Mouse (Mus musculus): Measurements from ENCODE around the gene Olfr1135. TPM values are rescaled to one million over a fixed set of nuclear protein-coding genes. Genes with fewer than 3 reads are reported as not detected.

Gene Olfr1135
- polyA plus RNA-seq (2014; fragmentation: Illumina TruSeq; extraction: RNeasy Lipid Tissue Mini Kit (QIAGEN cat#74804); ENCODE audit: insufficient read depth, low read depth, low replicate concordance) = not detected

DNA sequence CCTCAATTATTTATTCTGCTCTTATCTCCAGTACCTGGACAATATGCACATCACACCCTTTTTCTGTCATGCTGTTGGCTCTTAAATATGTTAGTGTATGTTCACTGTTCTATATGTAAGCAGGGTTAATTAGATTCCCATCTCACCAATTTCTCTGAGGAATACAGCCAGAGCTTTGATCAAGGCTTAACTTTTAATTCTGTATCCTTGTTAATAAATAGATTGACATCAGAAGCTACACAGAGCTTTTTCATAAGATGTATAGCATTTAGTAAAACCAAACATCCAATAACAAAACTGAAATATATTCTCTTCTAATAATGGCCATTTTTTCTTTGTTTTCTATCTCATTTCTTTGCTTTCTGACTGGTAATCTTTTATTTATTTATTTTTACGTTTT is at the start of gene Olfr1135:
TSS of gene Olfr1135 (minus strand) at position 101 of the 400 bp plus-strand sequence.

DNA sequence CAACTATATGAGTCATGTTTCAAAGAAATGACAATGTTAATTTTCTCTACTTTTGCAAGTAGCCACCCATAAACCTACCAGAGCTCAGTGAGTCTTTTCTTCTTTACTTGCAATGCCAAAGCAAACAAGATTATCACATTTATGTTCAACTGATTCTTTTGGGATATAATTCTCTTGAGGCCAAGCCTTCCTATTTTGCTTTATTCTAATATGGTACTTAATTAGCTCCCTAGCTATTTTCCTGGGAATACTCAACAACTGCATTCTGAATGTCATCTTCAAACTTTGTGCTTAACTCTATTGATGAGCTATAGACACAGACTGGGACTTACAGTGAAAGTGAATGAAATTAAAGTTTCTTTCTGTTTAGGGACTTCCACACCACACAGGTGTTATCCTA is 39.6 kb upstream of the Olfr1135 start, which contains the start of gene Olfr1137:
TSS of gene Olfr1137 (minus strand) at position 101 of the 400 bp plus-strand sequence.

DNA sequence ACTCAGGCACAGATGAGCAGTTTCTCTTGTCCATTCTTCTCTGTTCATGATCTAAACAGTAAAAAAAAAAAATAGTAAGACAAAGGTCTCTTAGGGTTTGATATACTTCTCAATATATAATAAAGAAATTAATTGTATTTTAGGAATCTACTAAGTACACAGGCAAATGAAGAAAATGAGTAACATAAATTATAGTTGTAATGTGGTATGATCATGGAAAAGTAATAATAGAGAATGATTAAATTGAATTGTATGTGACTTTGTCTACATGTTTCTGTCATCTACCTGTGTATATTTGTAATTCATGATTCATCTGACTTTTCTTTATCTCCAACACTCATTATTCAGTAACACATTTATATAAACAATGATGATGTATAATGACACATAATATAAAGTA is 20.4 kb upstream of the Olfr1135 start, which contains the start of gene Olfr1136:
TSS of gene Olfr1136 (minus strand) at position 101 of the 400 bp plus-strand sequence.

DNA sequence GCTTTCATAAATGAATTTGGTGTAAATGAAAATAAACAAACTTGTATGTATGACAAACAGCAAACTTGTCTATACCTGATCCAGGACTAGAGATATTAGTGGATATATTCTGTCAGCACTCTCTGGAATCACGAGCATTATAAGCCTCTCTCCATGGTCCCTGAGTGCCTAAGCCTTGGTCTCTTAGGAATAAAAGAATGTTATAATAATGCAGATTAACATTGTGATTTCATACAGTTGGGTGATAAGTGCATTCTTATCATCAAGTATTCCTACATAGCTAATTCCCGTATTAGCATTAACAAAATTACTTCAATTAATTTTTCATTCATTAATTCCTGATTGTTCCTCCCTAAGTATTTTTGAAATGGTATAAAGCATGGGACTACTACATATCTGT is 15.1 kb downstream of the Olfr1135 start, which contains the start of gene Olfr1134:
TSS of gene Olfr1134 (minus strand) at position 101 of the 400 bp plus-strand sequence.

DNA sequence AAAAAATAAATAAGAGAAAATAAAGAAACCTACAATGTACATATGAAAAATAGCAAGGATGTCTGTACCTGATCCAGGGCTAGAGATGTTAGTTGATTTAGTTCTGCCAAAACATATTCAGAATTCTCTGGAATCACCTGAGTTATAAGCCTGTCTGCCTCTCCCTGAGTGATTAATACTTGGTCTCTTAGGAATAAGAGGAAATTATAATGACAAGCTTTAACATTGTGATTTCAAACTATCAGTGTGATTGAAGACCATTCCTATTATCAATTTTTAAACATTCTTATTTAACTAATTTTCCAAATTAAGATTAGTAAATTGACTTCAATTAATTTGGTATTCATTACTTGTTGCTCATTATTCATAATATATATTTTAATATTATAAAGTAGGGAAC is 26.2 kb downstream of the Olfr1135 start, which contains the start of gene Olfr1133:
TSS of gene Olfr1133 (minus strand) at position 101 of the 400 bp plus-strand sequence.

DNA sequence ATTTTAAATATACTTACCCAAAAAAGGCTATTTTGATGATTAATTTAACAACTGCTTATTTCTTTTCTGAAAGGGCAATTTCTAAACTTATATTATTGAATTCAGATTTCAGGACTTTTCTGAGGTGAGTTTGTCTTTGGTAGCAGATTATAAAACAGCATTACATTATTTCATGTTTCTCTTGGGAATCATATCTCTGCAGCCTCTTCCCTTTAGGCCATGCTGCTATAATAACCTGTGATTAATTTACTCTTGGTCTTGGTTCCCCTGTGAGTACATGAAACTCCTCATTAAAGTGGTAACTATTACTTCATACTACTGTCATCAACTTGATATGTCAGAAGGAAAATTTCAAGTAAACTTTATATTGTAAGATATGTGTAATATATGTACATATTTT is 36.0 kb downstream of the Olfr1135 start, which contains the start of gene Olfr1132:
TSS of gene Olfr1132 (minus strand) at position 101 of the 400 bp plus-strand sequence.

DNA sequence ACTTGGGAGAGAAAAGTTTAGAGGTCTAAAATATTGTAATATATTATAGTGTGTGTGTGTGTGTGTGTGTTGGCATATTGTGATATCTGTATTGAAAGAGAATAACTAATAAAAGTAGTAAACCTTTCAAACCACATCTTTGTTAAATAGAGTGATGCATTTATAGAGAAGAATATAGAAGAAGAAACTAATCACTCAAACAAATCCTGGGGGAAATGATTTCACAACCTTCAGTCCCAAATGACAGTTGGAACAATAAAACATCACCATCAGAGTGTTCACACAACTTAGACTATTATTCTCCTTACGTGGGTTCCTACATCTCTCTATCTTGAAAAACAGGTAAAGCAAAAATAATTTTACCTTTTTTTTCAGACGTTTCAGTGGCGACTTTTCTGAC is 46.7 kb downstream of the Olfr1135 start, which contains the start of gene Olfr1131:
TSS of gene Olfr1131 (plus strand) at position 301 of the 400 bp plus-strand sequence.

Other genes starting within 250 kb of the Olfr1135 start
- not detected for gene Olfr1124, start 243.4 kb downstream of the Olfr1135 start, polyA plus RNA-seq (2014; fragmentation: Illumina TruSeq; extraction: RNeasy Lipid Tissue Mini Kit (QIAGEN cat#74804); ENCODE audit: insufficient read depth, low read depth, low replicate concordance)
- not detected for gene Olfr1126, start 219.7 kb downstream of the Olfr1135 start, polyA plus RNA-seq (2014; fragmentation: Illumina TruSeq; extraction: RNeasy Lipid Tissue Mini Kit (QIAGEN cat#74804); ENCODE audit: insufficient read depth, low read depth, low replicate concordance)
- not detected for gene Pramel7, start 176.6 kb downstream of the Olfr1135 start, polyA plus RNA-seq (2014; fragmentation: Illumina TruSeq; extraction: RNeasy Lipid Tissue Mini Kit (QIAGEN cat#74804); ENCODE audit: insufficient read depth, low read depth, low replicate concordance)
- not detected for gene Pramel6, start 167.1 kb downstream of the Olfr1135 start, polyA plus RNA-seq (2014; fragmentation: Illumina TruSeq; extraction: RNeasy Lipid Tissue Mini Kit (QIAGEN cat#74804); ENCODE audit: insufficient read depth, low read depth, low replicate concordance)
- not detected for gene Olfr153, start 141.9 kb downstream of the Olfr1135 start, polyA plus RNA-seq (2014; fragmentation: Illumina TruSeq; extraction: RNeasy Lipid Tissue Mini Kit (QIAGEN cat#74804); ENCODE audit: insufficient read depth, low read depth, low replicate concordance)
- not detected for gene Olfr1128, start 128.1 kb downstream of the Olfr1135 start, polyA plus RNA-seq (2014; fragmentation: Illumina TruSeq; extraction: RNeasy Lipid Tissue Mini Kit (QIAGEN cat#74804); ENCODE audit: insufficient read depth, low read depth, low replicate concordance)
- not detected for gene Olfr1129, start 99.8 kb downstream of the Olfr1135 start, polyA plus RNA-seq (2014; fragmentation: Illumina TruSeq; extraction: RNeasy Lipid Tissue Mini Kit (QIAGEN cat#74804); ENCODE audit: insufficient read depth, low read depth, low replicate concordance)
- gene Olfr1130, start 67.5 kb downstream of the Olfr1135 start, polyA plus RNA-seq (2014; fragmentation: Illumina TruSeq; extraction: RNeasy Lipid Tissue Mini Kit (QIAGEN cat#74804); ENCODE audit: insufficient read depth, low read depth, low replicate concordance) = not detected
- gene Olfr1131, start 46.6 kb downstream of the Olfr1135 start, polyA plus RNA-seq (2014; fragmentation: Illumina TruSeq; extraction: RNeasy Lipid Tissue Mini Kit (QIAGEN cat#74804); ENCODE audit: insufficient read depth, low read depth, low replicate concordance) = not detected
- not detected for gene Olfr1132, start 36.1 kb downstream of the Olfr1135 start, polyA plus RNA-seq (2014; fragmentation: Illumina TruSeq; extraction: RNeasy Lipid Tissue Mini Kit (QIAGEN cat#74804); ENCODE audit: insufficient read depth, low read depth, low replicate concordance)
- not detected for gene Olfr1133, start 26.3 kb downstream of the Olfr1135 start, polyA plus RNA-seq (2014; fragmentation: Illumina TruSeq; extraction: RNeasy Lipid Tissue Mini Kit (QIAGEN cat#74804); ENCODE audit: insufficient read depth, low read depth, low replicate concordance)
- not detected for gene Olfr1134, start 15.2 kb downstream of the Olfr1135 start, polyA plus RNA-seq (2014; fragmentation: Illumina TruSeq; extraction: RNeasy Lipid Tissue Mini Kit (QIAGEN cat#74804); ENCODE audit: insufficient read depth, low read depth, low replicate concordance)
- gene Olfr1136, start 20.3 kb upstream of the Olfr1135 start, polyA plus RNA-seq (2014; fragmentation: Illumina TruSeq; extraction: RNeasy Lipid Tissue Mini Kit (QIAGEN cat#74804); ENCODE audit: insufficient read depth, low read depth, low replicate concordance) = not detected
- not detected for gene Olfr1137, start 39.5 kb upstream of the Olfr1135 start, polyA plus RNA-seq (2014; fragmentation: Illumina TruSeq; extraction: RNeasy Lipid Tissue Mini Kit (QIAGEN cat#74804); ENCODE audit: insufficient read depth, low read depth, low replicate concordance)
- gene Olfr1138, start 66.3 kb upstream of the Olfr1135 start, polyA plus RNA-seq (2014; fragmentation: Illumina TruSeq; extraction: RNeasy Lipid Tissue Mini Kit (QIAGEN cat#74804); ENCODE audit: insufficient read depth, low read depth, low replicate concordance) = not detected
- not detected for gene Olfr1140, start 70.1 kb upstream of the Olfr1135 start, polyA plus RNA-seq (2014; fragmentation: Illumina TruSeq; extraction: RNeasy Lipid Tissue Mini Kit (QIAGEN cat#74804); ENCODE audit: insufficient read depth, low read depth, low replicate concordance)
- gene Olfr1141, start 80.3 kb upstream of the Olfr1135 start, polyA plus RNA-seq (2014; fragmentation: Illumina TruSeq; extraction: RNeasy Lipid Tissue Mini Kit (QIAGEN cat#74804); ENCODE audit: insufficient read depth, low read depth, low replicate concordance) = not detected
- not detected for gene Olfr152, start 105.8 kb upstream of the Olfr1135 start, polyA plus RNA-seq (2014; fragmentation: Illumina TruSeq; extraction: RNeasy Lipid Tissue Mini Kit (QIAGEN cat#74804); ENCODE audit: insufficient read depth, low read depth, low replicate concordance)
- gene Olfr1143, start 126.9 kb upstream of the Olfr1135 start, polyA plus RNA-seq (2014; fragmentation: Illumina TruSeq; extraction: RNeasy Lipid Tissue Mini Kit (QIAGEN cat#74804); ENCODE audit: insufficient read depth, low read depth, low replicate concordance) = not detected
- gene Olfr1145, start 136.2 kb upstream of the Olfr1135 start, polyA plus RNA-seq (2014; fragmentation: Illumina TruSeq; extraction: RNeasy Lipid Tissue Mini Kit (QIAGEN cat#74804); ENCODE audit: insufficient read depth, low read depth, low replicate concordance) = not detected
- not detected for gene Olfr1148, start 156.9 kb upstream of the Olfr1135 start, polyA plus RNA-seq (2014; fragmentation: Illumina TruSeq; extraction: RNeasy Lipid Tissue Mini Kit (QIAGEN cat#74804); ENCODE audit: insufficient read depth, low read depth, low replicate concordance)
- not detected for gene Olfr1150-ps1, start 170.3 kb upstream of the Olfr1135 start, polyA plus RNA-seq (2014; fragmentation: Illumina TruSeq; extraction: RNeasy Lipid Tissue Mini Kit (QIAGEN cat#74804); ENCODE audit: insufficient read depth, low read depth, low replicate concordance)
- gene Olfr1151, start 182.2 kb upstream of the Olfr1135 start, polyA plus RNA-seq (2014; fragmentation: Illumina TruSeq; extraction: RNeasy Lipid Tissue Mini Kit (QIAGEN cat#74804); ENCODE audit: insufficient read depth, low read depth, low replicate concordance) = not detected
- not detected for gene Olfr1152, start 192.8 kb upstream of the Olfr1135 start, polyA plus RNA-seq (2014; fragmentation: Illumina TruSeq; extraction: RNeasy Lipid Tissue Mini Kit (QIAGEN cat#74804); ENCODE audit: insufficient read depth, low read depth, low replicate concordance)
- not detected for gene Olfr1153, start 221.3 kb upstream of the Olfr1135 start, polyA plus RNA-seq (2014; fragmentation: Illumina TruSeq; extraction: RNeasy Lipid Tissue Mini Kit (QIAGEN cat#74804); ENCODE audit: insufficient read depth, low read depth, low replicate concordance)
- gene Olfr1154, start 231.5 kb upstream of the Olfr1135 start, polyA plus RNA-seq (2014; fragmentation: Illumina TruSeq; extraction: RNeasy Lipid Tissue Mini Kit (QIAGEN cat#74804); ENCODE audit: insufficient read depth, low read depth, low replicate concordance) = not detected

Measured in lung, adult 10 weeks (tissue).